Mouse (Mus musculus): Measurements from ENCODE around the gene Slc16a9.

Gene Slc16a9

DNA sequence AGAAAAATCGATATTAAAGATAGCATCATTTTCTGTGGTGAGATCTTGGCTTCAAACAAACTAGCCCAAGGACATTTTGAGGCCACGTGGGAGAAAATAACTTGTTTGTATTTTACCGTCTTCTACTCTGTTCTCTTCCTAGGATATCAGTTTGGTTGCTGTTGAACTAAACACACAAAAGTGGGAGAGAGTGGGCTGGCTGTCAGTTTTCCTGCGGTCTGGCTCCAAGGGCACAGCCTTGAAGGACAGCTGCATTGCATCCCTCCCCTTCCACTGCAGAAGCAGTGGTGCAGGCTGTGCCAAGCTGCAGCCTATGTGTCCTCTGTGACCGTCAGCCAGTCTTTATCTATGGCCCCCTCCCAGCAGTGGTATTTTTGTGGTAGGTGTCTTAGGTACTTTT is 54.8 kb downstream of the Slc16a9 start:
- DNase-seq (ENCODE audit: low spot score in 2 of 2), result no peak

DNA sequence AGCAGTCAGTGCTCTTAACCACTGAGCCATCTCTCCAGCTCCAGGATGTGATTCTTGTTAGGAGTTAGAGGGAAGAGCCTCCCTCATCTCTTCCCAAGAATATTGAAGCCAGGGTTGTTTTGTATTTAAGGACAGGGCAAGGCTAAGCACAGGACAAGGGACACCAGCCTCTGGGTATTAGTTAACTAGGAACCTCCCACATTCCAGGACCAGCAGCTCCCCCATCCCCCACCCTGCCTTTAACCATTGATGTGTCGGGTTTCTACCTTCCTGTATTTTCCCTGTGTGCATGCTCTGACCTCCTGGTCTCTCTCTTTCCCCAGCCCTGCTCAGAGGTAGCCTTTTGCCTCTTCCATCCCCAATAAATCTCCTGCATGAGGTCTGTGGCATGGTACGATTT is 56.3 kb downstream of the Slc16a9 start:
- DNase-seq (ENCODE audit: low spot score in 2 of 2), result no peak

DNA sequence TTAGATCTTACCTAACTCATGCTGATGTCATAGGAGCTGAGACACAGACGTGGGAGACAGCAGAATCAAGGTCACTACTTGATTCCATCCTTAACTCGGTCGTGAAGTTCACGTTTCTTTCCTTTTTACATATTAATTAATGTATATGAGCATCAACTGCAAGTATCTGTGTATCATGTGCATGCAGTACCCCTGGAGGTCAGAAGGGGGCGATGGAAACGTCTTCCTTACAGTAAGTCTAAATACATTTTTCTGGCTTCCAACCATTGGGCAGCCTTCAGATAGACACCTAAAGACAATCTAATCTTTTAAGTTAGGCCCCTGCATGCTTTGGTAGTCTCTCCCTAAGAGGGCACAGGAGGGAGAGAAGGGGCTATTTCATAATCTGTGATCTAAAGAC is 58.3 kb downstream of the Slc16a9 start:
- DNase-seq (ENCODE audit: low spot score in 2 of 2), result no peak

DNA sequence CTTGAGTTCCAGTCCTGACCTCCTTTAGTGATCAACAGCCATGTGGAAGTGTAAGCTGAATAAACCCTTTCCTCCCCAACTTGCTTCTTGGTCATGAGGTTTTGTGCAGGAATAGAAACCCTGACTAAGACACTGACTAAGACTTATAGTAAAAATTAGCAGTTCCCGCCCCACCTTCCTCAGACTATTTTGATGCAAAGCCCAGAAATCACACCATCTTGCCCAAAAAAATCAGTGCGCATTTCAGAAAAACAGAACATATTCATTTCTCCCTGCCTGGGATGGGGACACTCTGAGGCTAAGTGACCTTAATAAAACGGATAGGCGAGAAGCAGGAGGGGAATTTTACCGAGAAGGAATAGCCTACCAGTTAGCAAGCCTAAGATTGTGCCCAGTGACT is 60.8 kb downstream of the Slc16a9 start:
- no peak for DNase-seq (ENCODE audit: low spot score in 2 of 2)

DNA sequence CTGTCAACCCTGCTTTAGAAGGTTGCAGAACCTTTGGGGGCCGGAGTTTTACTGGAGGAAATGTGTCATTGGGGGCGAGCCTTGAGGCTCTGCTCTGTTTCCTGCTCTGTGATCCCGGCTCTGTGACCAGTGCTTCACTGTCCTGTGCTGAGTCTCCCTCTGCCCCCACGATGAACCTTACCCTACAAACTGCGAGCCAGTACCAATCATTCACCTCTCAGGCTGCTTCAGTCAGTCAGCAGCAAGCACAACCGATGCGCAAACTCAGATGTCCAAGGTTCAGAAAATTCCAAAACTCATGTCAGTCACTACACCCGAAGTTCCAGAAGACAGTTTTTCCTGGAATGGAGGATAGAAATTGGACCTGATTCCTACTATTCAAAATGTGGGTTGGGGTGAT is 64.5 kb downstream of the Slc16a9 start:
- DNase-seq (ENCODE audit: low spot score in 2 of 2), result no peak

DNA sequence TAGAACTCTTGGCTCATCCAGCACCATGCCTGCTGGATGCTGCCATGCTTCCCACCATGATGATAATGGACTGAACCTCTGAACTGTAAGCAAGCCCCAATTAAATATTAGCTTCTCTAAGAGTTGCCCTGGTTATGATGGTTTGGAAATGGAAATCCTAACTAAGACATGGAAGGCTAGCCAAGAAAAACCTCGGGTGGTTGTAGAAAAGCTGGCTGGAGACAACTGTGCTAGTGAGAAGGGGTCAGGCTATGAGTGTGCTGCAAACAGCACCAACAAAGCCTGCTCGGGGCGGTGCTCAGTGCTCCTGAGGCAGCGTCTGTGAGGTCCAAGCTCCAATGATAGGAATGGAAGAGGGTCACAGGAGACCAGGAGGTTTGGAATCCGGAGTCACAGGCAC is 65.7 kb downstream of the Slc16a9 start:
- no peak for DNase-seq (ENCODE audit: low spot score in 2 of 2)

DNA sequence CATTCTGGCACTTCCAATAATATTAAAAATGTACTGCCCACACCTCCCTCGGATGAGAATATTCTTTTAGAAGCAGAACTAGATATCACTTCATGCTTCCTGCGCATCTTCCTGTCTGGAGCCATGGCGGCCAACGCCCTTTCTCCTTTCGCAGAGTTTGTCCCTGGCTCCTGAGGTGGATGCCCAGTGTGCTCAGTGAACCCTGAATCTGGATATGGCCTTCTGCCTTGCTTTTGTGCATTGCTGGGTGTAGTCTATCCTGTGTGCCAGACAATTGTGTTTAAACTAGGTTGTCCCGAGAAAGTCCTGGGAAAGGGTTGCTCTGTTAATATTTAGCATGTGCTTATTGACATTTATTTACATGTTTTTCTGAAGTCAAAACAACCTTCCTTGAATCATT is 71.0 kb downstream of the Slc16a9 start:
- no peak for DNase-seq (ENCODE audit: low spot score in 2 of 2)

DNA sequence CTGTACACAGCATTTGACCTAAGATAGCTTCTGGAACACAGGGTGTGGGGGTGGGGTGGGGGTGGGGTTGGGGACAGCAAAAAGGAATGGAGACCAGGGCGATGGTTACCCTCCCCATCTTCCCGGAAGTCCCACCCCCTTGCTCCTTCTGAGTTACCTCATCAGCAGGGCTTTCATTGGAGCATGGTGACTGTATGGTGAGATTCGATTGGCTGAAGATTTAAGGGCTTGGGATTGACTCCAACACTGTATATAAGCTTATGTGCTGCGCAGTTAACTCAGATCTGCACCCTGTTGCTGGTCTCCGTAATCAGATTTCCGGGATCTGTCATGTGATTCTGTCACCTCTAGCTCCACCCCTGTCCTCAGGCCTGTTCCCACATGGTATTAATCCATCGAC is 72.0 kb downstream of the Slc16a9 start:
- no peak for DNase-seq (ENCODE audit: low spot score in 2 of 2)

DNA sequence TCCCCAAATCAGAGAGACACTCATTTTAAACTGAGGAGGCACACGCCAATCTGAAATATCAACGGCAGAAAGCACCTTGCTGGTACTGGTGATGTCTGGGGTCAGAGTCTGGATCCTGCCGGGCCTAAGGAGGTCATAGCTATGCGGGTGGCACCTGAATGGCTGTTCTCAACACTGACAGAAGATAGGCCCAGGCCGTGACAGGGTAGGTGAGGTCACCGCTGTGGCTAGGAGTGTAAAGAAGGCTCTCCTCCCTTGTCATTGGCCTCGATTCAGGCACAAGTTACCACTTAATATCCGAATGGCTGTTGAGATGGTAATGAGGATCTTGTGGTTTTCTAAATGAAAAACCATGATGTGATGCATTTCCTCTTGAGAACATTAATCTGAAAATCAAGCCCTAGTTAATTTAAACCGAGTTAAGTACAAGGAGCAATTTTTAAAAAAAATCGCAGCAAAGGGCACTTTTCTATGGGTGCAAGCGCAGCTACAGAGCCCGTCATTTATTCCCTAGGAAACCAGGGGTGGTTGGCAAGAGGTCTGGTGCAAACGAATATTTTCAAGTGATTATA is 72.6 kb downstream of the Slc16a9 start:
- no peak for DNase-seq (ENCODE audit: low spot score in 2 of 2)

DNA sequence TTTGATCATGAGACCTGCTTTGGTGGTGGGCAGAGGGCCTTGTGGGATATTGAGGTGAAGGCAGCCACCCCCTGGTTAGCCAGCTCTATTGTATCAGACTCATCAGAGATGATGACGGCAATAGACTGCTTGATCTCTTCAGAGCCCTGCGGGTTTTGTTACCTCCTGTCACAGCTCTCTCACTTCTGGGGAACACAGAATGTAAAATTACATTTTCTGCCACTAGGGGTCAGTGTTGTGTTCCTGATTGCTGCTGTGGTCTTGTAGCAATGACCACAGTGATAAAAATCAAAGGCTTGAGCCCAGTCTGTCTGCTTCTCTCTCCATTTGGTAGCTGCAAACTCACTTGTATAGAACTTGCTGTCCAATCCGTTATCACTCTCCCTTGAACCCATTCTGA is 73.7 kb downstream of the Slc16a9 start:
- DNase-seq (ENCODE audit: low spot score in 2 of 2), result peak in 1 of 2 experiments; percentile 34

DNA sequence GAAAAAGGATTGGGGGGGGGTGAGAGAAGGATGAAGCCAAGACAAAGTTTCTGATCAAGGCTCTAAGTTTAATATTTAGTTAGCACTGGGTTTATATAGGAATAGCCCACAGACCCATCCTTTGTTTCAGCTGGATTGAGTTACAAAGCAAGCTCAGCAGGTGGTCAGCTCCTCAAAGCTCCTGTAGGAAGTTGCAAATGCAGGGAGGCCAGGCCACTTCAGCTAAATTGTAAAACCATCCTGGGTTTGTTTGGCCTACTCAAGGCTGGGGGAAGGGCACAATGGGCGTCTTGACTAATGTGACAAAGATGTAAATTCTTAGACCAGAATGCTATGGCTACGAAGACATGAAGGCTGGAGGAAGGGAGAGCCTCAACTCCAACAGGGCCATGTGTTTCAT is 80.6 kb downstream of the Slc16a9 start:
- no peak for DNase-seq (ENCODE audit: low spot score in 2 of 2)

DNA sequence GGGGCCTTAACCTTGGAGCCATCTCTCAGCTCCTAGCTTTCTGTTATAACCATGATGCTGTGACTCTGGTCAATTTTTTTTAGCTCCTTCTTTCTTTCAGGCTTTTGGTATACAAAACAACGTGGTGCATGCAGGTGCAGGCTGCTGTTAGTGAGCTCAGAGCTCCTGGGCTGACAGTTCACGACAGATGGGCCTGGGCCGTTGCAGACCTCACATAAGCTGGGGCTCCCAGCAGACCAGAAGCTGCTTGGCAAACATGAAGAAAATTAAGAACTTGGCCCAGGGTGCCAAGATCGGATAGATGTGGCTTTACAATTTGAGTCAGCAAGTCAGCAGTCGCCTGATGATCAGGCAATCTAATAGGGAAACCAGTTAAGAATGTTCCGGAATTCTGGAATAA is 82.4 kb downstream of the Slc16a9 start:
- no peak for DNase-seq (ENCODE audit: low spot score in 2 of 2)

DNA sequence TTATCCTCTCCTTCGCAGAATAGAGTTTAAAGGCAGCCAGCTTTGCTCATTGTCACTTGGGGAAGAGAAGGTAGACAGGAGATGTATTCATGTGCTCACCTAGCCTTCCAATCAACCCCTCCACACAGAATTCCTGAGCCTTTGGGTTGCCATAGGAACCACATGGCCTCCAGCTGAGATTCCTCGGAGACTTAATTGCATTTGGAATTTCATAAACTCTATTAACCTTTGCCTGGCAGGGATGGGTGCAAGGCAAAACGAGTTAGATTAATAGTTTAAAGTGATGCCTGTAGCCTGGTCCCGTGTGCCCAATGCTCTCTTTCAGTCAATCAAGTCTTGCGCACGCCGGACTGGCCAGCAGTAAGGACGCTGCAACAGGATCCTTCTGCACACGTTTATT is 83.2 kb downstream of the Slc16a9 start:
- DNase-seq (ENCODE audit: low spot score in 2 of 2), result no peak

Data from frontal cortex, postnatal 10 days (tissue).